Mouse (Mus musculus) midbrain, embryonic 10.5 days (tissue): Measurements from ENCODE around the gene Sympk. TPM values are rescaled to one million over a fixed set of nuclear protein-coding genes. Genes with fewer than 3 reads are reported as not detected.

Experiments
- DNase-seq: peaks from one replicate; pipeline ENCODE4 v3.0.0-alpha.2; 2017; ENCODE audit warnings: low spot score
- H3K27ac ChIP-seq: fragments of 300-500 bp; sonication (generic); replicated peaks from 2 replicates; pipeline ENCODE4 v1.5.1; 2016; ENCODE audit warnings: mild to moderate bottlenecking
- H3K27me3 ChIP-seq: fragments of 300-500 bp; sonication (generic); 2 replicates; pipeline ENCODE4 v1.6.1; 2016; ENCODE audit warnings: low read depth, mild to moderate bottlenecking; ENCODE audit not compliant: poor library complexity, severe bottlenecking
- H3K36me3 ChIP-seq: fragments of 300-500 bp; sonication (generic); 2 replicates; pipeline ENCODE4 v1.6.1; 2016; ENCODE audit warnings: mild to moderate bottlenecking, moderate library complexity
- H3K4me1 ChIP-seq: fragments of 300-500 bp; sonication (generic); 2 replicates; pipeline ENCODE4 v1.6.1; 2016
- H3K4me3 ChIP-seq: fragments of 300-500 bp; sonication (generic); 2 replicates; pipeline ENCODE4 v1.5.1; 2016; ENCODE audit warnings: mild to moderate bottlenecking, moderate library complexity
- H3K9me3 ChIP-seq: fragments of 300-500 bp; sonication (generic); replicated peaks from 2 replicates; pipeline ENCODE4 v1.6.1; 2016; ENCODE audit warnings: mild to moderate bottlenecking
- WGBS: fragments of 180-500 bp; shearing (Covaris S2); methylation state at CpG from one replicate; pipeline ENCODE4 v1.1.7; 2016; 5-methylcytosine and 5-hydroxymethylcytosine counted together
- polyA plus RNA-seq: library from polyadenylated mRNA; unstranded; fragments of >200 nt; fragmentation: Nextera tagmentation; extraction: Ambion mirVana; gene quantifications from 2 replicates; pipeline ENCODE4 v1.2.1, GENCODE M21; 2016

The Sympk gene
- polyA plus RNA-seq, 1 experiment from 2014 or later, result 45.7 TPM

- Histone ChIP-seq H3K36me3 (peaks cover 78% of the 10 kb centered on the region), H3K4me3 (no peak overlapping the region), H3K9me3 (no peaks in the 10 kb centered on the region), H3K4me1 (peaks cover 62% of the 10 kb centered on the region), H3K27ac (no peak overlapping the region), H3K27me3 (peaks cover 15% of the 10 kb centered on the region)
- DNase-seq, result no peak
- WGBS, result 84% methylated on average over 4 of the region's 4 CpGs
Observed at GRCm38 (mm10) chr7:19082171-19082570, 58.0 kb downstream of the Sympk start.

GRCm38 (mm10) chr7:19083096-19083495 is 58.9 kb downstream of the Sympk start:
- Histone ChIP-seq H3K4me3 (no peak overlapping the region), H3K4me1 (peaks cover 53% of the 10 kb centered on the region), H3K36me3 (peaks cover 81% of the 10 kb centered on the region), H3K27ac (no peak overlapping the region), H3K9me3 (no peaks in the 10 kb centered on the region), H3K27me3 (peaks cover 22% of the 10 kb centered on the region)
- no peak for DNase-seq
- 64% methylated on average over 6 of the region's 6 CpGs for WGBS

GRCm38 (mm10) chr7:19083701-19084100 is 59.5 kb downstream of the Sympk start, which contains the start of gene Dmpk:
Dmpk (plus strand) TSS chr7:19083849.
- Histone ChIP-seq H3K9me3 (no peaks in the 10 kb centered on the region), H3K4me3 (peak within 1 kb of the TSS; percentile 14; the same call in 1 of the 2 replicates), H3K36me3 (peaks cover 81% of the 10 kb centered on the region), H3K27me3 (peaks cover 22% of the 10 kb centered on the region), H3K27ac (no peak within 1 kb of the TSS), H3K4me1 (peaks cover 52% of the 10 kb centered on the region)
- no peak for DNase-seq
- WGBS, result 49% methylated on average over 10 of the region's 10 CpGs

GRCm38 (mm10) chr7:19084277-19084771 is 60.1 kb downstream of the Sympk start:
- Histone ChIP-seq H3K27ac (no peak overlapping the region), H3K36me3 (peaks cover 80% of the 10 kb centered on the region), H3K9me3 (no peaks in the 10 kb centered on the region), H3K27me3 (peaks cover 22% of the 10 kb centered on the region), H3K4me1 (peaks cover 52% of the 10 kb centered on the region), H3K4me3 (peak overlapping the region; percentile 14; the same call in 1 of the 2 replicates)
- WGBS, result 76% methylated on average over 6 of the region's 6 CpGs
- DNase-seq, result no peak

- peaks cover 52% of the 10 kb centered on the region for H3K4me1 ChIP-seq
- H3K27ac ChIP-seq, result peak overlapping the region; percentile 49; the same call in 1 of the 2 replicates
- H3K9me3 ChIP-seq, result no peaks in the 10 kb centered on the region
- no peak for DNase-seq
- 0 out of 2 replicates have a peak overlapping the region, but pooled peaks have one; percentile 24 for H3K4me3 ChIP-seq
- H3K27me3 ChIP-seq, result peaks cover 28% of the 10 kb centered on the region
- peaks cover 80% of the 10 kb centered on the region for H3K36me3 ChIP-seq
- WGBS, result 23% methylated on average over 9 of the region's 9 CpGs
Observed at GRCm38 (mm10) chr7:19084921-19085473, 60.8 kb downstream of the Sympk start.

GRCm38 (mm10) chr7:19085495-19085894 is 61.3 kb downstream of the Sympk start:
- DNase-seq, result no peak
- Histone ChIP-seq H3K27ac (peak overlapping the region; percentile 49; the same call in 1 of the 2 replicates), H3K36me3 (peaks cover 80% of the 10 kb centered on the region), H3K4me3 (peak overlapping the region; percentile 24), H3K9me3 (no peaks in the 10 kb centered on the region), H3K27me3 (peaks cover 33% of the 10 kb centered on the region), H3K4me1 (peaks cover 52% of the 10 kb centered on the region)
- 11% methylated on average over 6 of the region's 6 CpGs for WGBS

GRCm38 (mm10) chr7:19086042-19086441 is 61.9 kb downstream of the Sympk start:
- DNase-seq, result peak; percentile 45
- WGBS, result 8% methylated on average over 14 of the region's 14 CpGs

GRCm38 (mm10) chr7:19086760-19087159 is 62.6 kb downstream of the Sympk start:
- Histone ChIP-seq H3K4me3 (no peak overlapping the region), H3K9me3 (no peaks in the 10 kb centered on the region), H3K27ac (no peak overlapping the region), H3K4me1 (peaks cover 57% of the 10 kb centered on the region), H3K36me3 (peaks cover 80% of the 10 kb centered on the region), H3K27me3 (peaks cover 45% of the 10 kb centered on the region)
- no peak for DNase-seq
- WGBS, result 57% methylated on average over 18 of the region's 18 CpGs

More at GRCm38 (mm10) chr7:19086042-19086441, 61.9 kb downstream of the Sympk start:
- H3K9me3 ChIP-seq, result no peaks in the 10 kb centered on the region
- H3K27ac ChIP-seq, result no peak overlapping the region
- peaks cover 38% of the 10 kb centered on the region for H3K27me3 ChIP-seq
- peak overlapping the region; percentile 24 for H3K4me3 ChIP-seq
- peaks cover 53% of the 10 kb centered on the region for H3K4me1 ChIP-seq
- H3K36me3 ChIP-seq, result peaks cover 80% of the 10 kb centered on the region

GRCm38 (mm10) chr7:19088813-19089212 is 64.6 kb downstream of the Sympk start:
- H3K9me3 ChIP-seq, result no peaks in the 10 kb centered on the region
- DNase-seq, result peak; percentile 64
- H3K4me3 ChIP-seq, result no peak overlapping the region; the same call in 1 of the 2 replicates
- WGBS, result 41% methylated on average over 10 of the region's 10 CpGs
- H3K36me3 ChIP-seq, result peaks cover 66% of the 10 kb centered on the region
- H3K4me1 ChIP-seq, result peaks cover 58% of the 10 kb centered on the region
- H3K27ac ChIP-seq, result no peak overlapping the region
- H3K27me3 ChIP-seq, result peaks cover 52% of the 10 kb centered on the region

GRCm38 (mm10) chr7:19091913-19092312 is 67.7 kb downstream of the Sympk start:
- Histone ChIP-seq H3K27me3 (peaks cover 40% of the 10 kb centered on the region), H3K4me1 (peaks cover 60% of the 10 kb centered on the region), H3K36me3 (peaks cover 60% of the 10 kb centered on the region), H3K4me3 (peak overlapping the region; percentile 85), H3K9me3 (no peaks in the 10 kb centered on the region), H3K27ac (peak overlapping the region; percentile 98)
- WGBS, result 16% methylated on average over 17 of the region's 17 CpGs
- DNase-seq, result no peak

GRCm38 (mm10) chr7:19092381-19093173 is 68.4 kb downstream of the Sympk start:
- 3% methylated on average over 38 of the region's 38 CpGs for WGBS
- Histone ChIP-seq H3K27me3 (peaks cover 33% of the 10 kb centered on the region), H3K4me3 (peak overlapping the region; percentile 85), H3K27ac (peak overlapping the region; percentile 98), H3K4me1 (peaks cover 64% of the 10 kb centered on the region), H3K9me3 (no peaks in the 10 kb centered on the region), H3K36me3 (peaks cover 60% of the 10 kb centered on the region)
- DNase-seq, result peak; percentile 88

- peaks cover 66% of the 10 kb centered on the region for H3K4me1 ChIP-seq
- peaks cover 31% of the 10 kb centered on the region for H3K27me3 ChIP-seq
- DNase-seq, result peak; percentile 87
- H3K4me3 ChIP-seq, result peak overlapping the region; percentile 85
- peak overlapping the region; percentile 98 for H3K27ac ChIP-seq
- under 1% methylated on average over 13 of the region's 15 CpGs for WGBS
- peaks cover 60% of the 10 kb centered on the region for H3K36me3 ChIP-seq
- no peaks in the 10 kb centered on the region for H3K9me3 ChIP-seq
Observed at GRCm38 (mm10) chr7:19093174-19093521, 69.0 kb downstream of the Sympk start.
